Mouse (Mus musculus) MEL (cell line): ENCODE results near the gene Cyp2d11. TPM values are rescaled to one million over a fixed set of nuclear protein-coding genes. Genes with fewer than 3 reads are reported as not detected.

Experiments
- DNase-seq: peaks from one replicate; pipeline ENCODE4 v3.0.0; 2011; ENCODE audit warnings: low read depth, low spot score
- H3K27ac ChIP-seq: 2 replicates; pipeline ENCODE4 v1.5.1; 2012; ENCODE audit warnings: low read depth, mild to moderate bottlenecking, control low read depth, low read length, moderate library complexity; ENCODE audit not compliant: control insufficient read depth
- H3K27me3 ChIP-seq, 2 experiments: fragments of 150-350 bp in 1 of 2; sonication (generic) in 1 of 2; 2 replicates each; pipeline ENCODE4 v1.6.1; 2012; ENCODE audit warnings: low read length in 2 of 2, mild to moderate bottlenecking in 2 of 2, improper control_type of control experiment in 1 of 2, moderate library complexity in 1 of 2; ENCODE audit not compliant: insufficient read depth in 2 of 2, control insufficient read depth in 1 of 2
- H3K36me3 ChIP-seq, 2 experiments: 2 replicates each; pipeline ENCODE4 v1.6.1; 2012 to 2014; ENCODE audit warnings: low read length in 2 of 2, improper control_type of control experiment in 1 of 2, inconsistent platforms in 1 of 2, mild to moderate bottlenecking in 1 of 2; ENCODE audit not compliant: insufficient read depth in 2 of 2, control insufficient read depth in 1 of 2
- H3K4me1 ChIP-seq, 2 experiments: fragments of 150-350 bp in 1 of 2; sonication (generic) in 1 of 2; 2 replicates each; pipeline ENCODE4 v1.6.1; 2012; ENCODE audit warnings: low read length in 2 of 2, improper control_type of control experiment in 1 of 2, mild to moderate bottlenecking in 1 of 2; ENCODE audit not compliant: insufficient read depth in 2 of 2, control insufficient read depth in 1 of 2
- H3K4me3 ChIP-seq, 2 experiments: fragments of 150-350 bp in 1 of 2; sonication (generic) in 1 of 2; 2 replicates each; pipeline ENCODE4 v1.5.1; 2012; ENCODE audit warnings: low read depth in 2 of 2, low read length in 2 of 2, mild to moderate bottlenecking in 2 of 2, moderate library complexity in 2 of 2, control low read depth in 1 of 2, improper control_type of control experiment in 1 of 2; ENCODE audit not compliant: control insufficient read depth in 1 of 2, insufficient read depth in 1 of 2
- H3K79me2 ChIP-seq: 2 replicates; pipeline ENCODE4 v1.6.1; 2012; ENCODE audit warnings: mild to moderate bottlenecking, low read length, moderate library complexity; ENCODE audit not compliant: control insufficient read depth, poor library complexity, insufficient read depth
- H3K9ac ChIP-seq: 2 replicates; pipeline ENCODE4 v1.6.1; 2012; ENCODE audit warnings: low read depth, mild to moderate bottlenecking, control low read depth, low read length, moderate library complexity; ENCODE audit not compliant: control insufficient read depth, poor library complexity, severe bottlenecking
- H3K9me3 ChIP-seq: fragments of 150-350 bp; sonication (generic); replicated peaks from 2 replicates; pipeline ENCODE4 v1.6.1; 2012; ENCODE audit warnings: mild to moderate bottlenecking, low read length, improper control_type of control experiment, moderate library complexity; ENCODE audit not compliant: insufficient read depth
- BHLHE40 ChIP-seq: IDR thresholded peaks from 2 replicates; pipeline ENCODE4 v1.6.1; 2012; ENCODE audit warnings: low read depth, mild to moderate bottlenecking, inconsistent platforms, low read length, improper control_type of control experiment, borderline replicate concordance
- CHD2 ChIP-seq: IDR thresholded peaks from 2 replicates; pipeline ENCODE4 v1.6.1; 2011; ENCODE audit warnings: low read length, improper control_type of control experiment
- CTCF ChIP-seq, 3 experiments: IDR thresholded peaks in 2 of 3; conservative IDR thresholded peaks in 1 of 3; 2 replicates each; pipeline ENCODE4 v1.5.1; 2011 to 2012; ENCODE audit warnings: low read length in 3 of 3, low read depth in 2 of 3, mild to moderate bottlenecking in 2 of 3, improper control_type of control experiment in 1 of 3, inconsistent platforms in 1 of 3, mixed read lengths in 1 of 3, moderate library complexity in 1 of 3; ENCODE audit not compliant: control insufficient read depth in 1 of 3, insufficient read depth in 1 of 3, poor library complexity in 1 of 3, severe bottlenecking in 1 of 3
- EP300 ChIP-seq, 2 experiments: IDR thresholded peaks; 2 replicates each; pipeline ENCODE4 v1.6.1; 2011; ENCODE audit warnings: improper control_type of control experiment in 2 of 2, low read length in 2 of 2, low read depth in 1 of 2, mild to moderate bottlenecking in 1 of 2
- ETS1 ChIP-seq: IDR thresholded peaks from 2 replicates; pipeline ENCODE4 v1.6.1; 2012; ENCODE audit warnings: low read depth, mild to moderate bottlenecking, inconsistent platforms, low read length, improper control_type of control experiment, moderate library complexity
- GABPA ChIP-seq: IDR thresholded peaks from 2 replicates; pipeline ENCODE4 v1.6.1; 2012; ENCODE audit warnings: low read depth, mild to moderate bottlenecking, inconsistent platforms, low read length, improper control_type of control experiment, moderate library complexity
- MAFK ChIP-seq: IDR thresholded peaks from 2 replicates; pipeline ENCODE4 v1.6.1; 2011; ENCODE audit warnings: low read depth, mild to moderate bottlenecking, low read length, improper control_type of control experiment, borderline replicate concordance
- MAX ChIP-seq: IDR thresholded peaks from 2 replicates; pipeline ENCODE4 v1.6.1; 2011; ENCODE audit warnings: low read length, improper control_type of control experiment
- MEF2A ChIP-seq: IDR thresholded peaks from 2 replicates; pipeline ENCODE4 v1.6.1; 2014; ENCODE audit warnings: low read depth, mild to moderate bottlenecking, inconsistent platforms, low read length, improper control_type of control experiment; ENCODE audit not compliant: poor library complexity, insufficient replicate concordance, severe bottlenecking; ENCODE audit errors: extremely low read depth
- MXI1 ChIP-seq: IDR thresholded peaks from 2 replicates; pipeline ENCODE4 v1.6.1; 2011; ENCODE audit warnings: mild to moderate bottlenecking, low read depth, low read length, improper control_type of control experiment
- NELFE ChIP-seq: IDR thresholded peaks from 2 replicates; pipeline ENCODE4 v1.6.1; 2011; ENCODE audit warnings: low read depth, low read length, improper control_type of control experiment
- NRF1 ChIP-seq: IDR thresholded peaks from 2 replicates; pipeline ENCODE4 v1.6.1; 2014; ENCODE audit warnings: low read depth, mild to moderate bottlenecking, inconsistent platforms, low read length, improper control_type of control experiment, moderate library complexity; ENCODE audit not compliant: poor library complexity, insufficient read depth, severe bottlenecking
- POLR2A ChIP-seq, 2 experiments: IDR thresholded peaks; 2 replicates each; pipeline ENCODE4 v1.6.1; 2011 to 2012; ENCODE audit warnings: low read length in 2 of 2, mild to moderate bottlenecking in 2 of 2, control low read depth in 1 of 2, improper control_type of control experiment in 1 of 2, low read depth in 1 of 2, moderate library complexity in 1 of 2; ENCODE audit not compliant: control insufficient read depth in 1 of 2, insufficient read depth in 1 of 2, poor library complexity in 1 of 2
- POLR2AphosphoS2 ChIP-seq: IDR thresholded peaks from 2 replicates; pipeline ENCODE4 v1.6.1; 2011; ENCODE audit warnings: low read length, improper control_type of control experiment
- POLR2AphosphoS5 ChIP-seq: IDR thresholded peaks from 2 replicates; pipeline ENCODE4 v1.6.1; 2012; ENCODE audit warnings: low read depth, borderline replicate concordance, mild to moderate bottlenecking, inconsistent platforms, low read length, moderate library complexity, mixed read lengths
- RAD21 ChIP-seq: IDR thresholded peaks from 2 replicates; pipeline ENCODE4 v1.6.1; 2011; ENCODE audit warnings: mild to moderate bottlenecking, low read depth, low read length, improper control_type of control experiment
- RCOR1 ChIP-seq: IDR thresholded peaks from 2 replicates; pipeline ENCODE4 v1.6.1; 2012; ENCODE audit warnings: low read depth, mild to moderate bottlenecking, inconsistent platforms, low read length, improper control_type of control experiment
- TAL1 ChIP-seq: IDR thresholded peaks from 2 replicates; pipeline ENCODE4 v1.6.1; 2012; ENCODE audit warnings: mild to moderate bottlenecking, inconsistent platforms, low read length, moderate library complexity, mixed read lengths
- ZMIZ1 ChIP-seq: IDR thresholded peaks from 2 replicates; pipeline ENCODE4 v1.6.1; 2012; ENCODE audit warnings: low read depth, mild to moderate bottlenecking, inconsistent platforms, low read length, improper control_type of control experiment, moderate library complexity
- ZNF384 ChIP-seq: IDR thresholded peaks from 2 replicates; pipeline ENCODE4 v1.6.1; 2012; ENCODE audit warnings: low read depth, mild to moderate bottlenecking, inconsistent platforms, low read length, improper control_type of control experiment
- polyA plus RNA-seq, 2 experiments: library from polyadenylated mRNA; stranded (reverse) in 1 of 2; unstranded in 1 of 2; fragments of >175 nt in 1 of 2; fragments of >200 nt in 1 of 2; gene quantifications; 2 replicates each; pipeline versions ENCODE4 v1.2.1 to v1.2.4; 2012; ENCODE audit warnings: low replicate concordance in 2 of 2, low read depth in 1 of 2; ENCODE audit not compliant: insufficient read length in 2 of 2, insufficient read depth in 1 of 2, missing spikeins in 1 of 2
- total RNA-seq: library from RNA; depleted of rRNA; stranded (reverse); fragments of 300-350 nt; gene quantifications from 2 replicates; pipeline ENCODE4 v1.2.3, GENCODE M21; 2012

Cyp2d11 gene
- total and polyA plus RNA-seq, 3 experiments = not detected

- peaks cover 0 to 3% of the 10 kb centered on the region in 2 experiments; a peak in 1 of 4 replicates for H3K27me3 ChIP-seq
- no peaks in the 10 kb centered on the region for H3K36me3 ChIP-seq
- no peaks in the 10 kb centered on the region for H3K79me2 ChIP-seq
- no peak within 1 kb of the TSS for H3K27ac ChIP-seq
- H3K9ac ChIP-seq = no peak within 1 kb of the TSS
- DNase-seq = no peak
- no peak within 1 kb of the TSS for H3K4me3 ChIP-seq
- no peak for TF ChIP-seq RAD21
- no peak for TF ChIP-seq NELFE
- TF ChIP-seq CHD2 = no peak
- TF ChIP-seq MEF2A = no peak
- no peak for TF ChIP-seq BHLHE40
- no peak for TF ChIP-seq MAFK
- no peak for TF ChIP-seq NRF1
- TF ChIP-seq GABPA = no peak
- TF ChIP-seq POLR2AphosphoS2 = no peak
- no peak for TF ChIP-seq MXI1
- no peak for TF ChIP-seq EP300 (IDR thresholded peaks at IDR 0.05; ENCODE audit: low read depth in 1 of 2, low read length in 2 of 2)
- no peak for TF ChIP-seq ZMIZ1
- TF ChIP-seq ZNF384 = no peak
- TF ChIP-seq POLR2AphosphoS5 = no peak
- no peak for TF ChIP-seq ETS1
- H3K9me3 ChIP-seq = no peaks in the 10 kb centered on the region
- H3K4me1 ChIP-seq = no peaks in the 10 kb centered on the region
Measured at GRCm38 (mm10) chr15:82433137-82433536, 39.3 kb upstream of the Cyp2d11 start, which contains the start of gene Cyp2d9. Gene Cyp2d9 (plus strand): TSS chr15:82433437.

GRCm38 (mm10) chr15:82423471-82423870, 29.6 kb upstream of the Cyp2d11 start:
- no peak for DNase-seq
- no peak for TF ChIP-seq POLR2A (IDR thresholded peaks at IDR 0.05; ENCODE audit: control insufficient read depth in 1 of 2, insufficient read depth in 1 of 2, low read depth in 1 of 2, low read length in 2 of 2, poor library complexity in 1 of 2)
- TF ChIP-seq TAL1 = no peak
- no peak for TF ChIP-seq ETS1
- TF ChIP-seq CTCF (IDR thresholded peaks at IDR 0.05 in 2 of 3, conservative IDR thresholded peaks at IDR 0.05 in 1 of 3; ENCODE audit: control insufficient read depth in 1 of 3, insufficient read depth in 1 of 3, low read depth in 2 of 3, low read length in 3 of 3, poor library complexity in 1 of 3, severe bottlenecking in 1 of 3) = no peak
- no peak for TF ChIP-seq RCOR1
- no peak for TF ChIP-seq MAX
- TF ChIP-seq EP300 (IDR thresholded peaks at IDR 0.05; ENCODE audit: low read depth in 1 of 2, low read length in 2 of 2) = no peak
- Histone ChIP-seq H3K9ac (no peak overlapping the region), H3K36me3 (no peaks in the 10 kb centered on the region), H3K4me1 (no peaks in the 10 kb centered on the region), H3K4me3 (no peak overlapping the region), H3K27ac (no peak overlapping the region), H3K9me3 (no peaks in the 10 kb centered on the region), H3K27me3 (no peaks in the 10 kb centered on the region; a peak in 1 of 4 replicates), H3K79me2 (no peaks in the 10 kb centered on the region)
